Mouse (Mus musculus) urinary bladder, adult 2 months (tissue): ENCODE measurements around the gene Efcab9. TPM values are rescaled to one million over a fixed set of nuclear protein-coding genes. Genes with fewer than 3 reads are reported as not detected.

ENCODE experiments used
- DNase-seq: peaks from one replicate; pipeline ENCODE4 v3.0.0; 2022; ENCODE audit warnings: low spot score
- polyA plus RNA-seq: library from polyadenylated mRNA; depleted of rRNA; stranded (reverse); fragments of >200 nt; gene quantifications from 2 replicates; pipeline ENCODE4 v1.2.3, GENCODE M21; 2012

The Efcab9 gene
- polyA plus RNA-seq, 1 experiment, result 0.76 TPM

DNA sequence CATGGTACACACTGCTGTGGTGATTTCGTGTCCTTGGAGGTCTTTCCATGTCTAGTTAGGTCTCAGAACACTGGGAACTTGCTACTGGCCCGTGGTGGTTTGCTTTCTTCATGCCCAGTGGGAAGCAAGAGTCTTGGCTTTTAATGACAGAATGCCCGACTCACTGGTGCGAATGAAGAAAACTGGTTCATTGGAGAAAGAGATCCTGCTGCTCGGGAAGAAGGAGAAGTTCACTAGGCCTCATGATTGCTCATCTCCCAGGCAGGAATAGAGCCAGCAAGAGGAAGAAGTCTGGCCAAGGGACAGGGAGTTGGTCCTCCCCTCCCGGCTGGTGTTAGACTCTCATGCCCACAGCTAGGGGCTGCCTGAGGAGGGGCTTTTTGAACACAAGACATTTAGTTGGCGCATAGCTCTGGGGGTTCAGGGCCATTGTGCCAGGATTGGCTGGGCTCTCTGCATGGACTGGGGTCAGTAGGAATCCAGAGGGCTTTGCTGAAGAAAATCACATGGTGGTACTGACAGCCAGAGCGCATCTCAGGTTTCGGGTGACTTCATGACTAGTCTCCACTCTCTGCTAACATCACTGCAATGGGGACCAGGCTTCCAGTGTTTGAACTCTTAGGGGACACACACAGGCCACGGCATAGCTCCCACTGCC lies 24.6 kb upstream of the Efcab9 start:
- DNase-seq, result no peak

- no peak for DNase-seq
Observed at GRCm38 (mm10) chr11:32555103-32555689, 23.3 kb upstream of the Efcab9 start.

DNA sequence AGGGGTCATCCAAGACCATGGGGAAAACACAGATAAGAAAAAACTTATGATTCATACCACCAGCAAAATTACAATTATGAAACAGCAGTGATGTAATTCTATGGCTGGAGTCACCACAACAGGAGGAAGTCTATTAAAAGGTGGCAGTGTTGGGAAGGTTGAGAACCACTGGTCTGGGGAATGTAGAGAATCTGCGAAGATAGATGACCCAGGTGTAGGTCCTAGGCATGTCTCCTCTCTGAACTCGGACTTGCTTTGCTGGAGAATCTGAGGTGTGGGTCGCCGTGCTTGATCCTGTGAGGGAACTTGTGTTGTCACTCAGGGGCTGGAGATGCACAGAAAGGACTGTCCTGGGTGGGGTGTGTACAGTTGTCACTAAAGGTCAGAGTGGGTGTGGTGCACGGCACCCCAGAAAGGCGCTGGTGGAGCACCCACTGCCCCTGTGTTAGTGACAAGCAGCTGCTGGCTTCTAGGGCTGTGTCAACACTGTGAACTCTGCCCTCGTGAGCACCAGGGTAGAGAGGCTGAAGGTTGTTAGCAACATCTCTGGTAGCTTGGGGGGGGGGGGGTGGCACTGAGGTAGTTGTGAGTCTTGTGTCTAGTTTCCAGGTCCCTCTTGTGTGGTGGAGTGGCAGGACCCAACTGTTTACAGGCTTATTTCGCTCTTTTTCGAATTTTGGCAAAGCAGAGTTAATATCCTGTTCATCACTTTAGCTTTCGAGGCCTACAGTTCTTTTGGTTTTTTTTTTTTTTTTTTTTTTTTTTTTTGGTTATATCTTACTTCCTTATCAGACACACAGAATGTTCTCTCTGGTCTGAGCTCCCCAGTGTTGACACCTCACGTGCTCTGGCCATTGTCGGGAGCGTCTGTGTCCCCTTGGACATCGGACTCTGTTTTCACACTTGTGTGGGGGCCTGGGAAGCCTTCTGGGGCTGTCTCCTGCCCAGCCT lies 22.5 kb upstream of the Efcab9 start:
- no peak for DNase-seq

- DNase-seq, result no peak
Observed at GRCm38 (mm10) chr11:32553311-32554140, 21.6 kb upstream of the Efcab9 start.

GRCm38 (mm10) chr11:32552401-32553090 lies 20.7 kb upstream of the Efcab9 start:
- DNase-seq, result no peak

DNA sequence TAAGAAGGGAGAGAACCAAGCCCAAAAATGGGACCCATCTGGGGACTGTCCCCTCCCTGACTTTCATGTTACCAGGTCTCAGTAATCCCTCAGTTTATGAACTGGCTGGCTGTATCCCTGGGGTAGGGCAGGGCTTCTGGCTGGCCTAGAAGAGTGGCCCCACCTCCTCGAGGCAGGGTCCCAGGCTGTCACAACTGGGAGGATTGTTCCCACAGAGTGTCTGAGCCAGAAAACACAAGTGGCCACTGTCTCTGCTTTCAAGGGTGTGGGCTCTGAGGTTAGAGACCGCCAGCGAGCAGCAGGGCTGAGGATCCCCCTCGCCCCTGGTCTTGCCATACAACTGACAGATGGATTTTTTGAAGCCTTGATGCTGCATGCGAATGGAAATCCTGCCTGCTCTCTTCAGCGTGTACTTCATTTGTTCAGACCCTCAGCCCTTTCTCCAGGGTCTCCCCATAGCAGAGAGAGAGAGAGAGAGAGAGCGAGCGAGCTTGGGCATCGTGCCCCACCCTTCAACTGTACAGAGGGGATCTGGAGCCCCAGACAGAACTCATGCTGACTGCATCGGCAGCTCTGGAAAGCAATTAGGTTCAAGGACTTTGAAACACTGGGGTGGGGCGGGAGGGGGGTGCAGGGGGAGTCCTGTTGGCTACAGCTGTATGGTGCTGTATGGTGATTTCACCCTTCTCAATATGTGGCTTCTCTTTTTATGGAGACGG lies 19.9 kb upstream of the Efcab9 start:
- DNase-seq, result no peak

DNA sequence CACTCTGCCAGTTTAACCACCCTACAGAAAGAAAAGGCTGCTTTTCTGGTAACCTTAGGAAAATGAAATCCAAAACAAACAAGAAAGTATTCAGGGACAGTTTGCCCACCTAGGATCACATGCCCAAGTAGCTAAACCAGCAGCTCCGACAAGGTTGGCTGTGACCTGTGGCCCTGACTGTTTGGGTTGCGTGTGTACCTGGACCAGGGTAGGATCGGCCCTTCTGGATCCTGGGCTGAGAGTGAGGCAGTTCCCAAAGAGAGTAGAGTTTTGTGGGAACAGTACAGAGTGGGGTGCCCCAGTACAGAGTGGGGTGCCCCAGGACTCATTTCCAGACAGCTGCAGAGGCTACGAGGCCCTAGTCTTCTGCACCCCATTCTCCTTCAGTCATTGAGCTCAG lies 19.2 kb upstream of the Efcab9 start:
- no peak for DNase-seq

- DNase-seq, result no peak
Observed at GRCm38 (mm10) chr11:32550102-32550501, 18.2 kb upstream of the Efcab9 start.

DNA sequence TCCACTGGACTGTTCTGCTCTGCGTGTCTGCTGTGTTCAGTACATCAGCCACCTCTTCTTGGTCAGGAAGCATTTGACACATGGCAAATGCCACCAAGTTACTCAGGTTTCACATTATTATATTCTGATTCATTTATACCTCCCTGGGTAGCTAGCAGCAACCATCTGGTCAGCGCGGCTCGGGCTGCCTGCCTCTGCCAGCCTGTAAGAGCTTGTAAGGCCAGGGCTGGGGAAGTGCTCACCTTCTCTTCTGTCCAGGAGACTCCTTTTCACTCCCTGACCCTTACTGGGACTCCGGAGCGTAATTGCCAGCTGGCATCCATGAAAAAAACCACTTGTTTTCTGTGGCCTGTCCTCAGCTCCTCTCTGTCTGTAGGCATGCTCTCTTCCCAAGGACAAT lies 17.4 kb upstream of the Efcab9 start:
- DNase-seq, result no peak

DNA sequence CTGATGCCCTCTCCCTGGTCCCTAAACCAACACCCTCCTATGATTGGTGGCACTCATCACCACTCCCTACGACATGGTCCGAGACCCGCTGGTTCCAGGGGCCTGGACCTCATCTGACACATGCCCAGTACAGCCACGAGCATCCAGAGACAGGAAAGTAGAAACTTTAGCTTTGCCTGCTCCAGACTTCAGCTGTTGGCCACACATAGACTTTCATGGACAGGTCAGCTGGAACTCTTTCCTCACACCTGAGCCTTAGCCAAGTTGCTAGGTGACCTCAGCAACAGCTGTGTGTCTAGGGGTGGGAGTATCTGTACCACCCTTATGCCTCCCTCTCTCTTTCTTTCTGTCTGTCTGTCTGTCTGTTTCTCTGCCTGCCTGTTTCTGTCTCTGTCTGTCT lies 16.4 kb upstream of the Efcab9 start:
- no peak for DNase-seq

DNA sequence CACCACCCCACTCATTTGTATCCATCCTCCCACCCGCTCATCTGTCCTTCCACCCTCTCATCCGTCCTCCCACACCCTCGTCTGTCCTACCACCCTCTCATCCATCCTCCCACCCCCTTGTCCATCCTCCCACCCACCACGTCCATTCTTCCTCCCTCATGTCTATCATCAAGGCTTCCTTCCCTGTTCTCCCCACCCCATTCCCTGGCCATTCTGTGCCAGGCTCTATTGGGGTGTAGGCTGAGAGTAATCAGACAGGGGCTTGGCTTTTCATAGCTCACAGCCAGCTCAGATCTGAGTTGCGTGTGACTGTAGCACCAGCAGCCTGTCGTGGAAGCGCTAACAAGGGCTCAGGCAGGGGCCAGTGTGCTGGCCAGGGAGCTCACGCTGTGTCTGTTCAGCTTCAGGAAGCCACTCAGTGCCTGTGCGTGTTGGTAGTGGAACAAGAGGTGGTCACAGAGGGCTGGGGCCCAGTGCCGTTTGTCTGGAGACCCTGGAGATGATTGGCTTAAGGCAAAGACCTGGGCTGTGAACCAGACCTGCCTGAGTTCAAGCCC lies 15.6 kb upstream of the Efcab9 start:
- DNase-seq, result no peak

DNA sequence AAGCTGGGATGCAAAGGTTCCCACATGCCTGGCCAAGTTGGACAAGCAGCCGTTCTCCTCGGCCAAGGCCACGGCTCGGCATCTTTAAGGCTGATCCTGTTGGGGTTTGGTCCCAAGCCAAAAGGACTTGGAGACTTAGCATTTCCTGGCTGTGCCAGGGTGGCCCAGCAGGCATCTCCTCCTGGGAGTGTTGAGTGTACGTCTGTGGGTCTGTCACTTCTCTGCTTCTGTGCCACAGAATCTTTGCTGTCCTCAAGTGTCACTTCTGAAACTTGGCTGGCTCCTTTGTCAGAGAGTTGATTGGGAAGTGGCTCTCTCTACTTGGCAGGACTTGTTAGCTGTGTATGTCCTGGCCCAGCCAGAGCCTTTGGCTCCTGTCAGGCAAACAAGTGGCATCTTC lies 14.6 kb upstream of the Efcab9 start:
- DNase-seq, result no peak

DNA sequence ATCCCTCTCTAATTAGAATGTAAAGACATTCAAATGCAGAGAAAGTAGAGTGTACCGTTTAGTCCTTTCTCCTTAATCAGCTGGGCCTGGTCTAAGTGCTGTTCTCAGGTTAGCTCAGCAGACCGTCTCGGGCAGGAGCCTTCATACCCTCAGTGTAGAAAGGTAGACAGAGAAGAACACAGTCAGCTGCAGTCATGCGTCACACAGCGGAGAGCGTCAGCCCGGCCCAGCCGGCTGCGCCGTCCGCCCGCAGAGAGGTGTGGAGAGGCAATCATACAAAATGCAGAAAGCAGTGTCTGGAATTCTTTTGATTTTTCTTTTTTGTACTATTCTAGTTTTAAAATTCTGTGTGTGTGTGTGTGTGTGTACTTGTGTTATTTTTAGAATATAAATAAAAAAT lies 13.7 kb upstream of the Efcab9 start:
- no peak for DNase-seq

GRCm38 (mm10) chr11:32544497-32544896 lies 12.6 kb upstream of the Efcab9 start:
- no peak for DNase-seq

DNA sequence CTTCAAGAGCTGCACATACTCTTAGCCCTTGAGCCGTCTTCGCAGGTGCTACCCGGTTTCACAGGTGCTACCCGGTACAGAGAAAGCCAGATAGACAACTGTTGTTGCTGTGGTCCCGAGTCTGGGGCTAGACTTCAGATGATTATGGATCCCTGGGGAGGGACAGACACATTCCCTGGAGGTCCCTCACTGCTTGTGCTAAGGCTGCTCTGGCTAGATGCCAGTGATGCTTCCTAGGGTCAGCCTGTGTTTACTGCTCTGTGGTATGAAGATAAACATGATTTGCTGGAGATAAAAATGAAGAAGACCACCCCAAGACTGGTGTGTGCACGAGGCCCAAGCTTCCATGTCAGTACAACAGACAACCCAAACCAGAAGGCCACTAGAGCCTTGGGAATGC lies 12.2 kb upstream of the Efcab9 start:
- DNase-seq, result no peak

DNA sequence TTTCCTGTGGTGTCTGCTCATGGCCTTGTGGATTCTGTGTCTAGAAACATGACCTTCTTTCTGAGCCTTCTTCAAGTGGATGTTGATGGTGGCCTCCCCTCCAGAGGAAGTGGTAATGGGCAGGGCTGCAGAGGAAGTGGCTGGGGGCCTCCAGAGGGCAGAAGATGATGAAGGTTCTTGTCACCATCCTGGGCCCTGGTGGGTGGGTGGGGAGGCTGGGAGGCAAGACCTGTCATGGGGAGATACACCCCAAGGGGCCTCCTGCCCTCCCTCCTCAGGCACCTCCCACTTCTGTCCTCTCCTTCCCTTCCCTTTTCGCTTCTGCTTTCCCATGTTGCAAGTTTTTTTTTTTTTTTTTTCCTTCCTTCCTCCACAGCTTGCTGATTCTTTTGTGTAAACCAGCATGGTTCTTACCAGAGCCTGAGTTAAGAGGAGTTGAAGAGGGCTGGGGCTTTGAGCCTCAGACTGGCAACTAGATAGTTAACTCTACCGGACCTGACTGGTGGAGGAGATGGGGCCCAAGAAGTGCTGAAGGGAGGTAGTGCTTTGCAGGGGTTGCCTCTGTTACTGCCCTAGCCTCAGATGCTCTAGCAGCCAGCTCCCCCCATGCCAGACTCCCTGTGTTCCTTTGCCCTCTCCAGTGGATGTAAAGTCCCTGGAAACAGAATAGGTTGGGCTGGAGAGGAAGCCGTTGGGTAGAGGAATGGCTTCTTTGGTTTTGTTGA lies 11.0 kb upstream of the Efcab9 start:
- DNase-seq, result no peak

DNA sequence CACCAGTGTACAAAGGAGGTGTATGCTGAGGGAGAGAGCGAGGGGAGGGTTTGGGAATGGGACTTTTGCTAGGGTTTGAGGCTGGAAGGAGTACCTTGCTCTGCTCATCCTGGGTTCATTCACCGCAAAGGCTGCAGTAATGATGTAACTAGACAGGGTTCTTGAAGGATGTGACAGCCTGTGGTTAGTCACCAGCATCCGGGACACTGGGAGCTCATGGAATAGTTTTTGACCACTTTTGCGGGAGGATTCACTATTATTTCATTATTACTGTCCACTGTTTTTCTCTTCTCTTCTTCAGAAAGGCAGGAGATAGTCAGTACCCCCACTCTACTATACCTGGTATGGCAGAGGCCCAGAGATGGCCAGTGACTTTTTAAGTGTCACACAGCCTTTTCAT lies 10.3 kb upstream of the Efcab9 start:
- DNase-seq, result no peak

- no peak for DNase-seq
Observed at GRCm38 (mm10) chr11:32540463-32540862, 8.6 kb upstream of the Efcab9 start.

- DNase-seq, result no peak
Observed at GRCm38 (mm10) chr11:32539717-32540116, 7.8 kb upstream of the Efcab9 start.

DNA sequence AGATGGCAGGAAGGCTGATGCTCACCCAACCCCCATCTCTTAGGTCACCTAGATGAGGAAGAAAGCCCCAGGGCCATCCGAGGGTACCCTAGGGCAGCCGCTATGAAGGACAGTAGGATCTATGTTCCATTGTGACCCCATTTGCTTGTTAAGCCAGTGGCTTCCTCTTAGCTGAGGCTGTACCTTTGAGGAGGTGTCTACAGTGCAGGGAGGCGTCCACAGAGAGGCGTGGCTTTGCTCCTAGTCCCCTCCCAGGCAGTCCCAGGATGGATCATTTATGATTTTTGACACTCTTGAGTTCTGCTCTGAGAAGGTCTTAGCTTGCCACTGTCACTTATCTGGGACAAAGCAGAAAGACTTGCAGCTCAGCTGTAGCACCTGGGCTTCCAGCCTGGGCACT lies 7.0 kb upstream of the Efcab9 start:
- DNase-seq, result no peak
